Mouse (Mus musculus) naive thymus-derived CD4-positive, alpha-beta T cell, adult 2 months (primary cell): ENCODE measurements around the gene Hdgfl2.
A peak's percentile ranks its signal among the peaks of the same experiment; 100 is the strongest.
"Not testable (repeated sequence)": the region's sequence is repeated elsewhere in the genome, so short reads cannot be mapped to it uniquely, and the experiment has no call there.

Experiments
- DNase-seq: peaks from one replicate; pipeline ENCODE4 v3.0.0-alpha.2; 2011; ENCODE audit warnings: low read depth

Gene Hdgfl2

GRCm38 (mm10) chr17:56106436-56106835 is 27.0 kb downstream of the Hdgfl2 start:
- DNase-seq: not testable (repeated sequence)

- no peak for DNase-seq
These were observed 27.5 kb downstream of the Hdgfl2 start for GRCm38 (mm10) chr17:56106981-56107380.

GRCm38 (mm10) chr17:56107736-56108135 is 28.3 kb downstream of the Hdgfl2 start:
- DNase-seq: no peak

- no peak for DNase-seq
These were observed 29.1 kb downstream of the Hdgfl2 start for GRCm38 (mm10) chr17:56108334-56109044.

GRCm38 (mm10) chr17:56109219-56110051 is 30.0 kb downstream of the Hdgfl2 start, which contains the start of gene Plin4:
Gene Plin4, minus strand, starts transcription at chr17:56109803.
- DNase-seq: no peak

GRCm38 (mm10) chr17:56110571-56110970 is 31.1 kb downstream of the Hdgfl2 start:
- DNase-seq: no peak

- no peak for DNase-seq
These were observed 31.6 kb downstream of the Hdgfl2 start for GRCm38 (mm10) chr17:56111021-56111420.

GRCm38 (mm10) chr17:56111864-56112263 is 32.4 kb downstream of the Hdgfl2 start:
- DNase-seq: peak; percentile 80

GRCm38 (mm10) chr17:56112743-56113142 is 33.3 kb downstream of the Hdgfl2 start:
- DNase-seq: no peak

- DNase-seq: no peak
These were observed 36.8 kb downstream of the Hdgfl2 start for GRCm38 (mm10) chr17:56116193-56116592.

- no peak for DNase-seq
These were observed 37.8 kb downstream of the Hdgfl2 start, which contains the start of gene Plin5 for GRCm38 (mm10) chr17:56117251-56117710. Gene Plin5, minus strand, starts transcription at chr17:56117596.

GRCm38 (mm10) chr17:56119431-56119830 is 40.0 kb downstream of the Hdgfl2 start:
- DNase-seq: no peak

GRCm38 (mm10) chr17:56119981-56120880 is 40.8 kb downstream of the Hdgfl2 start:
- DNase-seq: no peak

- DNase-seq: no peak
These were observed 42.4 kb downstream of the Hdgfl2 start, which contains the start of gene Lrg1 for GRCm38 (mm10) chr17:56121826-56122225. Gene Lrg1, minus strand, starts transcription at chr17:56122001.

GRCm38 (mm10) chr17:56123161-56123560 is 43.7 kb downstream of the Hdgfl2 start:
- DNase-seq: no peak

GRCm38 (mm10) chr17:56123681-56124340 is 44.4 kb downstream of the Hdgfl2 start:
- DNase-seq: no peak

- DNase-seq: peak; percentile 77
These were observed 45.2 kb downstream of the Hdgfl2 start for GRCm38 (mm10) chr17:56124377-56125275.

- no peak for DNase-seq
These were observed 45.8 kb downstream of the Hdgfl2 start for GRCm38 (mm10) chr17:56125276-56125630.

- no peak for DNase-seq
These were observed 46.7 kb downstream of the Hdgfl2 start for GRCm38 (mm10) chr17:56126175-56126574.

GRCm38 (mm10) chr17:56128246-56128645 is 48.8 kb downstream of the Hdgfl2 start:
- DNase-seq: no peak
